Mouse (Mus musculus) testis, adult 2 months (tissue): ENCODE data around the gene Macrod1.

ENCODE experiments used
- CTCF ChIP-seq: fragments of 200-500 bp; IDR thresholded peaks from 2 replicates; pipeline ENCODE4 v1.5.1; 2012; ENCODE audit warnings: low read depth, mild to moderate bottlenecking, inconsistent platforms, low read length, moderate library complexity; ENCODE audit not compliant: control insufficient read depth, insufficient read depth, insufficient replicate concordance
- POLR2A ChIP-seq: fragments of 200-500 bp; IDR thresholded peaks from 2 replicates; pipeline ENCODE4 v1.6.1; 2012; ENCODE audit warnings: low read depth, mild to moderate bottlenecking, inconsistent platforms, low read length, moderate library complexity; ENCODE audit not compliant: control insufficient read depth

GRCm38 (mm10) chr19:7102039-7102438 is 45.4 kb downstream of the Macrod1 start:
- TF ChIP-seq CTCF (no peak), POLR2A (no peak)
